Mouse (Mus musculus) megakaryocyte-erythroid progenitor cell, adult 5-6 weeks (primary cell): Measurements from ENCODE around the gene Mycbp2. TPM values are rescaled to one million over a fixed set of nuclear protein-coding genes. Genes with fewer than 3 reads are reported as not detected.

Experiments
- ATAC-seq: replicated peaks from 2 replicates; pipeline ENCODE4 v1.8.0; 2016; ENCODE audit warnings: mild to moderate bottlenecking, inconsistent platforms; ENCODE audit not compliant: severe bottlenecking, poor library complexity, low FRiP score, low TSS enrichment
- total RNA-seq, 2 experiments: library from RNA; stranded (forward) in 1 of 2; stranded (reverse) in 1 of 2; fragments of 200-1000, 215-1000 nt in 1 of 2; fragments of >200 nt in 1 of 2; fragmentation: Nextera tagmentation in 1 of 2; gene quantifications; 2 replicates each; pipeline ENCODE4 v1.2.3; 2014 to 2017

Gene Mycbp2
- total RNA-seq (2014; fragmentation: Nextera tagmentation) (44.5 and 50.3 TPM in 2 replicates), total RNA-seq (2017) (37.9 and 48.3 TPM in 2 replicates)

DNA sequence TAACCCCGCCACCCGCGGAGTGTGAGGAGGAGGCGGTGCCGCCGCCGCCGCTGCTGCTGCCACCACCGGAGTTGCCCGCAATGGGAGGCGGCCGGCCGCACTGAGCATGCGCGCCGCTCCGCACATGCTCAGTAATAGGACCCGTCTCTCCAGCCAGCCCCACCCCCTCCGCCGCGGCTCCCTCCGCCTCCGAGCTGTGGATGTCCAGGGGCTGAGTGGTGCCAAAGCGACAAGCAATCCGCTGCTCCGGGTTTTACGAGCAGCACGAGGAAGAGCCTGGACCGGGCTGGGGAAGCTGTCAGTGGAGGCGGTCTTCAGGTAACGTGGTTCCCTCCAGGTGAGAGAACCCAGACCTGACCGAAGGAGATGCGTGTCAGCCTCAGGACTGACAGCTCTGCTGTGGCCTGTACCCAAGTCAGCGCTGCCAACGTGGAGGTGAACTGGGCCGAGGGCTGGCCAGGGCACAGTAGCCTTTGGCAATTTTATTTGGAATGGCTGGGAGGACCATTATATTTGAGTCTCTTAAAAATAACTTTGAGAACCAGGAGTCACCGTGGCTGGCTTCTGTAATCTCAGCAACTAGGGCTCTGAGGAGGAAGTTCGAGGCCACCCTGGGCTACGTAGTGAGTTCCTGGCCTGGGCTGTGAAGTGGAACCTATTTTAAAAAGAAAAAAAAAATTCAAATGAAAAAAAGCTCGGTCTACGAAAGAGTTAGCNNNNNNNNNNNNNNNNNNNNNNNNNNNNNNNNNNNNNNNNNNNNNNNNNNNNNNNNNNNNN lies at the start of gene Mycbp2:
TSS of gene Mycbp2 (minus strand) at position 86 of the 777 bp plus-strand sequence.
- ATAC-seq, result peak; percentile 67

- ATAC-seq, result no peak
Measured at GRCm38 (mm10) chr14:103392391-103392790, 45.8 kb upstream of the Mycbp2 start.

- no peak for ATAC-seq
Measured at GRCm38 (mm10) chr14:103387431-103387830, 40.8 kb upstream of the Mycbp2 start.

DNA sequence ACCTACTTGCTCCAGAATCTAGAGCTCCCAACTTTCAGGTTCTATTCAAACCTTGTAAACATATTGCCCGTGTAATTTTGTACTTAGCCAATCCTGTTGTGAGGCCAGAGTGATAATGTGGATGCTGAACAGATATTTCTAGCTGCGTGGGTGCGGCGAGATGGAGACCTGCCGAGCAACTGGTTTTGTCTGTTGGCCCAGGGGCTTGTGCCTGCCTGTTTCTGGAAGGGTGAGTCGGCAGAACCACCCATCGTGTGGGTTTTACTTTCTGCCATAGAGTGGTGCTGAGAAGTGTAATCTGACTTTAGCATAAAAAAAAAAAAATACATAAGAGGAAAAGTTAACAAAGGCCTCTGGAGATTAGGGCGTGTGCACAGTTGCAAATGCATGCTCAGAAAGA lies 40.3 kb upstream of the Mycbp2 start:
- ATAC-seq, result no peak

DNA sequence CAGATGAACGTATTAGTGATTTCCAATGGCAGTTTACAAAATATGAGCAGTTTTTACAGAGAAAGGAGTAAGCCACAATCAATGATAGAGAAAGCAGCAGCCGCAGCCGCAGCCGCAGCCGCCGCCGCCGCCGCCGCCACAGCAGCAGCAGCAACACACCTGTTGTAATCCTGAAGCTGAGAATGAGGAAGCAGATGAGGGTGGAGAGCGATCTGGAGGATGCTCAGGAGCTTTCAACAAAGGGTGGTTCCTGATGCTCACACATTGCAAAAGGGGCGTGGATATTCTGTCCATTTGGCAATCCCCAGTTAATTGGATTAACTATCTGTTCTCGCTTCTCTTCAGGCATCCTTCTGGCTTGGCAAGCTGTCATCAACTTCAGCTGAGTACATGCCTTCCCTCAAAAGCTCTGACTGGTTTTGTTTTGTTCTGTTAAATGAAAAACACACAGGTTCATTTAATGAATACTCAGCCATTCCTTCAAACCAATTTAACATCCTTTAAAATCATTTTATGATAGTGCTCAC lies 38.5 kb upstream of the Mycbp2 start:
- no peak for ATAC-seq

- ATAC-seq, result no peak
Measured at GRCm38 (mm10) chr14:103378703-103379102, 32.1 kb upstream of the Mycbp2 start.

GRCm38 (mm10) chr14:103376765-103377164 lies 30.2 kb upstream of the Mycbp2 start:
- ATAC-seq, result no peak

DNA sequence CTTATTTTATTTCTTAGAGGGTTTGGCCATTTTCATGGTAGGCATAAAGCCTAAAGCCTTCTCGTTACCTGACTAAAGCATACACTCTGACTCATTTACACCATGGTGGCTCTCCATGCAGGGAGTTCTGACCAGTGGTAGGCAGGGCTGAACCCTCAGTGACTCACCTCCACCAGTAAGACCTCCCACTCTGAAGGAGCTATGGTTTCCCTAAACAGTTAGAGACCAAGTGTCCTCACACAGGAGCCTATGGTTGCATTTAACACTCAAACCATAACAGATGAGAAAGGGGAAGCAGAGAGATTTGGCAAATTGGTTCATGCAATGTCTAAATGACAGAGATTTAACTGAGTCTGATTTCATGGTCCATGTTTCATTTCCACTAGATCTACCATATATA lies 28.9 kb upstream of the Mycbp2 start:
- no peak for ATAC-seq

DNA sequence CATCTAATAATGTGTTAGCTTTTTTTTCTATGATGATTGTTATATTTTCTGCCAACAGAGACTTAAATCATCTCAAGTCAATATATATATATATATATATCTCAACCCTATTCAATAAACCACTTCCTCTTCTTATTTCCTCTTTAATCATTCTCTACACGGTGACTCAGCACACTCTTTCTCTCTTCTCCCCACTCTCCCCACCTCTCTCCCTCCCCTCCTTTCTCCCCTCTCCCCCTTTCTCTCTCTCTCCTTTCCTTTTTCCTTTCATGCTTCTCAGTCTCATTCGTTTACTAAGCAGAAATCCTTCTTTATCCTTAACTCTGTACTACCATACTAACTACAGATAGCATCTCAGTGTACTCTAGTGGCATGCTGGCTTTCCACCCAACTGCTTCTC lies 16.6 kb upstream of the Mycbp2 start:
- ATAC-seq, result no peak; the same call in 1 of the 2 replicates

GRCm38 (mm10) chr14:103356066-103356465 lies 9.5 kb upstream of the Mycbp2 start:
- no peak for ATAC-seq

DNA sequence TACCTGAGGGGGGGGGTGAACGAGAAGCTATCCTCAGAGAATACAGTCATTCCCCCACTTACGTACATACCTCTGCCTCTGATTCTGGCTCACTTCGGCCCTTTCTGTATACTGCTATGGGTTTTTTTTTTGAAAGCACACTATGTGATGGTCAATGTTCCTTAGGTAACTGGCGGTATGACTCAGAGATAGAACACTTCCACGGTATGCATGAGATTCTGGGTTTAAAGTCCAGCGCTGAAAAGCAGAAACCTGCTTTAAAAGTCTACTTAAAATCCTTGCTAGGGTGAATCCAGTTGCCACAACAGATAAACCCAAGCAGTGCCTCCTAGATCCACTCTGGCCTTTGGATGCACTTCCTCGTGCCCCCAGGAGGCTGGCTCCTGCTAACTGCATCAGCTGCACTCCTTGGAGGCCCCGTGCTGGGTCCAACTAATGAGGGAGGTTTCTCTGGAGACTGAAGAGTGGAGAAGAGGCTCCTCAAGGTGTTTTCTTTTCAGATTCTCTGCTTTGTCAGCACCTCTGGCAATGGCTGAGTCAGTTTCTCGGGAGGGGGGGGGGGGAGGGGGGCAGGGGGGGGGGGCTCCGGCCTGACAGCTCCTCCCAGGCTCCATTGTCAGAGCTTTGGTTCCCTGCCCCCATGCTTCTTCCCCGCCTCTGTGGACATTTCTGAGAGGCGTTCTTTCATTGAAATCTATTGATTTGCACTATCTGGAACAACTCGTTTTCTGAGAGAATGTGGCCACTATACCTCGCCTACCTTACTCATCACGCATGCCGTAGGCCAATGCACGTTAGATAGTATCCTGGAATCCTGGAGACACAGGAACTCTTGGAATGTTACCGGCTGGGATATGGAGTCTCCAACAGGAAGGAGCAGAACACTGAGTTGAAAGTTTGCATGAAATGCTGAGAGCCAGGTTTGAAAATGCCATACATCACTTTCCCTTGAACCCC lies 8.1 kb upstream of the Mycbp2 start:
- ATAC-seq, result no peak

GRCm38 (mm10) chr14:103345858-103346728 lies 521 bp downstream of the Mycbp2 start:
- ATAC-seq, result peak; percentile 19

- no peak for ATAC-seq
Measured at GRCm38 (mm10) chr14:103345486-103345857, 1.1 kb downstream of the Mycbp2 start.

- no peak for ATAC-seq
Measured at GRCm38 (mm10) chr14:103345011-103345410, 1.6 kb downstream of the Mycbp2 start.

DNA sequence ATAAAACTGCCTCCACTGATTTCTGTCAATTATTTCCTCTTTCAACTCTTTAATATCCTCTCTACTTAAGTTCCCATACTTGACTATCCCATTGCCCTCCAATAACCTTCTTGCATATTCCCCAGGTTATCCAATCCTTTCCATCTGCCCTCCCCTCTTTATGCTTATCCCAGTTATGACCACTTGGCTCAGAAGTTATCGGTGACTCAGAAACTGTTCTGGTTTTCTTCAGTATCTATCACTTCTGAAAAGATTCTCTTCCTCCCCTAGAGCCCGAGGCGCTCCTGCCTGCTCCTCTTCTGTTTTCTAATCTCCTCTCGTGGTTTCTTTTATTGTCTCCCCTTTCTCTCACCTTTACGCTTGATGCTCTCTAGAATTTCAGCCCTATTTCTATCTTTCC lies 2.8 kb downstream of the Mycbp2 start:
- ATAC-seq, result no peak

DNA sequence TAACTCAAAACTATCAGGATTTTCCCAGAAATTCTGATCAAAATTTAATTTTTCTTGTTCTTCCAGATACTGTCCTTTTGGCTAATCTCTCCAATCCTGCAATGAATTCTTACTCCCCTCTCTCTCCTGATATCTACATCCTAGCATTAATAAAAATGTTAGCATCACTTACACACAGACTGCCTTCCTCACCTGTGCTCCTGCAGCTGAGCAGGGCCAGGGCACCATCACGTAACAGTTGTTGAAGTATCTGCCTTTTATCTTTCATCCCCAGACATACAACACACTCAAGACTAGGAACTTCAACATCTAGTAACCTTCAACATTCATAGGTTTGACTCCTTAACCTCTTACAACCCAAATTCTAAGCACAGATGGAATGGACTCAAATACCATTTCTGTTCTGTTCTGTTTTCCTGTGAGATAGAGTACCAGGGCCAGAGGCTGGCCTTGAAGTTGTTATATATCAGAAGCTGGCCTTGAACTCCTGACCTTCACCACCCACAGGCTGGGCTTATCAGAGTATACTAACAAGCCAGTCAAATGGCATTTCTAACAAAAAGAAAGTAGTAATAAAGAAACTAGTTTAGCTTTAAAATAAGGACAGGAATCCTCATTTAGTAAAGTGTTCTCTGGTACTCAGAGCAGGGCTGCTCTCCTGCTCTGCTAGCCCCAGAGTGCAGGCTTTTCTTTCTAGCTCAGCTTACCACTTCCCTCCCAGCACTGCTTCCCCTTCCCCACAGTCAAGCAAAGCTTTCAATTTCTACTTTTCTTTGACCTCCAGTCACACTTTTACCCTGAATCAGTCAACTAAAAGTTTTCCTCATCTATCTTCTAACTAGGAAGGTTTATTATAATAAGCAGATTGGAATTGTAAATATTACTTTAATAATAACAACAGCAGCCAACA lies 5.0 kb downstream of the Mycbp2 start:
- ATAC-seq, result no peak

DNA sequence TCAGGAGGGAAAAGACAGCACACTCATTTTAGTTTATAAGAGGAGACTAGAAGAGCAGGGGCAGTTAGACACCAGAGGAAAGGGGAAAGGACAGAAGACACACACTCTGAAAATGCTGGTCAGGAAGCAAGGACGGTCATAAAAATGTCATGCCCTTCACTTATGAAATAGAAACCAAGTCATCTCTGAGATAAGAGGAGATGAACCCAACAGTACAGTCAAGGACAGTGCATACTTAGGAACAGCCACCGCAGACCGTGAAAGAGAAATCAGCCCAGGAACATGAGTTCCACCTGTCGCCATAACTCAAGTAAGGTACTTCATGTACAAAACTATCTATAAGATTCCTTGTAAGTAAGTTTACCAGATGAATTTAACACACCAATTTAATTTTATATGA lies 33.7 kb downstream of the Mycbp2 start:
- no peak for ATAC-seq

GRCm38 (mm10) chr14:103296227-103296626 lies 50.4 kb downstream of the Mycbp2 start:
- ATAC-seq, result no peak
